Mouse (Mus musculus): ENCODE results near the gene Cldn12.

Gene Cldn12

GRCm38 (mm10) chr5:5494269-5495005, 20.3 kb downstream of the Cldn12 start:
- peak in 1 of 2 experiments; percentile 50 for DNase-seq (ENCODE audit: low spot score in 2 of 2)

DNA sequence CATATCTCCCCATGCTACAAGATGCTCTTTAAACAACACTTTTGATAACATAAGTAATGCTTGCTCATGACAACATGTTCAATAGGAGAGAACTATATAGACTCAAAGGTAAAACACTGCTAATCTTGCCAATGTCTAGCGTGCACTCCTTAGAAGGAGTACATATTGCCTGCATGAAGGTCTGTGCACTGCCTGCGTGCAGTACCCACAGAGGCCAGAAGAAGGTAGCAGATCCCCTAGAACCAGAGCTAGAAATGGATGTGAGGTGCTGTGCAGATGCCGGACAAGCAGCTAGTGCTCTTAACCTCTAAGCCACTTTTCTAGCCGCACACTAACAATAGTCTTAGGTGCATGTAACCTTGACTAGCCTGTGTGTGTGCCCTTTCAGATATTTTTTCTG, 22.6 kb downstream of the Cldn12 start:
- DNase-seq (ENCODE audit: low spot score in 2 of 2): no peak

DNA sequence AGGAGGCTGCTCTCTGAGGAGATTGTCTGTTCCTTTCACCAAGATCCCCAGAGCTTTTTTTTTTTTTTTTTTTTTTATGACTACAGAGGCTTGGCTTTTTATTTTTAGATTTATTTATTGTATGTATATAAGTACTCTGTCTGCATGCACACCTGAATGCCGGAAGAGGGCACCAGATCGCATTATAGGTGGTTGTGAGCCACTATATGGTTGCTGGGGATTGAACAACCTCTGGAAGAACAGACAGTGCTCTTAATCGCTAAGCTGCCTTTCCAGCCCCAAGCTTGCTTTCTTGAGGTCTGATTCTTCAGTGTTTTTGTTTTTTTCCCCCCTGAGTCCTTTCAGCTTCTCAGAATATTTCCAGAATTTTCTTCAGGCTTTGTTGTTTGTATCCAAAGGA, 28.7 kb downstream of the Cldn12 start:
- DNase-seq (ENCODE audit: low spot score in 2 of 2): no peak

DNA sequence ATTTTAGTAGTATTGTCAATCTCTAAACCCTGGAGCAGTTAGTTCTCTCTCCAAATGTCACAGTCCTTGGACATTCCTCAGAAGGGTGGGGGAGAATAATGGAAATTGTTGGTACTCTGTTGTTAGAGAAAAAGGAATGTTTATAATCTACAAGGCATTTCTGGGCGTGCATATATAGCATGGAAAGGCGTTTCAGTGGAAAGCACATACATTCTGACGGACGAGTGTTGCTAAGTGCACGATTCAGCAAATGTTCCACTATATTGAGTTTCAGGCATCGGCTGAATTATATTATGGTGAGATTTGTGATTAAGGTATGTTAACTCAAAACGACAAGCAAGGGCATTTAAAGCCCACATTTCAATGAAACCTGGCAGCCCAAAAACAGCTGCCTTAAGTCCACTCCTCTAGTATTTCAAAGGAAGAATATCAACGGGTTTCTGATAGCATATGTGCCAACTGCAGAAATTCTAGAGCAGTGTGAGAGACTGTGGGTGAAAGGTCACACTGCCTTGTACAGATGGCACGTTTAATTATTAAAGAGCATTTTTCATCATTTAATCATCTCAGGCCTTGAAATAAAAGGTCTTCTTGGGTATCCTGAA, 31.4 kb downstream of the Cldn12 start:
- no peak for DNase-seq (ENCODE audit: low spot score in 2 of 2)

GRCm38 (mm10) chr5:5481662-5482061, 33.1 kb downstream of the Cldn12 start:
- no peak for DNase-seq (ENCODE audit: low spot score in 2 of 2)

- DNase-seq (ENCODE audit: low spot score in 2 of 2): no peak
These were observed 35.7 kb downstream of the Cldn12 start, which contains the start of gene 1700015F17Rik for GRCm38 (mm10) chr5:5479043-5479442. TSS of gene 1700015F17Rik (minus strand) at chr5:5479143.

DNA sequence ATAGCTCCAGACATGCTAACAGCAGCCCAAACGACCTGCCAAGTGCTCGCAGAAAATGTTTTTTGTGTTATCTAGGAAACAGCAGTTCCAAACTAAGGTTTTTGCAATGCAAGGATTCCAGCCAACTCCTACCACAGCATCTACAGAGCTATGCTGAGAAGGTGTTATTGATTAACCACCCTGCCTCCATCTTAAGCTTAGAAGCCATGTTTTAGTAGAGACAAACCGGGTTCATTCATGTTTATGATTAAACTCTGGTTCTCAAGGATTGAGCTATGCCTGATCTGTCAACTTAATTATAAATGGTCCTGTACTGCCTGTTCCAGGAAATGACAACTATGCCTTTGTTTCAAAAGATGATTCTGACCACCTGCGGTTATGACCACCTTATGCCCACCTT, 38.6 kb downstream of the Cldn12 start:
- DNase-seq (ENCODE audit: low spot score in 2 of 2): no peak

DNA sequence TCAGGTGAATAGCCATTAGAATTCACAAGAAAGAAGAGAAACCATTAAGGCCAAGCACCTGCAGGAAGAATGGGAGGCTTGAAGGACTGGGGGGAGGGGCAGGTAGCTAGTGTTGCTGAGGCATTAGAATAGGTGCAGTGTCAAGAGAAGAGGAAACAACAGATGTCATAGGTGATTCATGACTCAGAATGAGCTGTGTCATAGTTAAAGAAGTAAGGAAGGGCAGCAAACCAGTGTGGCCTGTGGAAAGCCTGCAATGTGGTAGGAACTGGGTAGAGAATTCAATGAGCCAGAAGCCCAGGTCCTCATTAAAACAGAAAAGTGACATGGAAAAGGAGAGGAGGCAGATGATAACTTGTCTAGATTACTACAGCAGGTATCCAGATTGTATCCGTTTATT, 49.5 kb downstream of the Cldn12 start:
- no peak for DNase-seq (ENCODE audit: low spot score in 2 of 2)
